Mouse (Mus musculus) erythroblast, embryonic 14.5 days (primary cell): ENCODE measurements at regions not wholly inside any gene's neighbourhood (a gene's known extent, or its start where the extent isn't known, plus 50 kb on each side); places are given as distances from the start of the nearest gene placed in this dataset.
A peak's percentile ranks its signal among the peaks of the same experiment; 100 is the strongest.

ENCODE experiments used
- H3K27me3 ChIP-seq: 2 replicates; pipeline ENCODE4 v1.6.1; 2012; ENCODE audit warnings: inconsistent platforms; ENCODE audit not compliant: control insufficient read depth
- H3K36me3 ChIP-seq: 2 replicates; pipeline ENCODE4 v1.6.1; 2012; ENCODE audit warnings: mild to moderate bottlenecking, inconsistent platforms; ENCODE audit not compliant: control insufficient read depth
- H3K4me1 ChIP-seq: 2 replicates; pipeline ENCODE4 v1.6.1; 2012; ENCODE audit warnings: inconsistent platforms; ENCODE audit not compliant: control insufficient read depth
- H3K4me3 ChIP-seq: replicated peaks from 2 replicates; pipeline ENCODE3; 2012; ENCODE audit warnings: moderate library complexity, mild to moderate bottlenecking, inconsistent platforms
- H3K9me3 ChIP-seq: 2 replicates; pipeline ENCODE4 v1.6.1; 2012; ENCODE audit warnings: low read length, inconsistent platforms, mixed read lengths; ENCODE audit not compliant: control insufficient read depth
- GATA1 ChIP-seq: IDR thresholded peaks from 2 replicates; pipeline ENCODE4 v1.6.1; 2012; ENCODE audit warnings: low read length, inconsistent platforms, mixed read lengths
- TAL1 ChIP-seq: IDR thresholded peaks from 3 replicates; pipeline ENCODE4 v1.6.1; 2012; ENCODE audit warnings: low read length, inconsistent platforms, mixed read lengths

DNA sequence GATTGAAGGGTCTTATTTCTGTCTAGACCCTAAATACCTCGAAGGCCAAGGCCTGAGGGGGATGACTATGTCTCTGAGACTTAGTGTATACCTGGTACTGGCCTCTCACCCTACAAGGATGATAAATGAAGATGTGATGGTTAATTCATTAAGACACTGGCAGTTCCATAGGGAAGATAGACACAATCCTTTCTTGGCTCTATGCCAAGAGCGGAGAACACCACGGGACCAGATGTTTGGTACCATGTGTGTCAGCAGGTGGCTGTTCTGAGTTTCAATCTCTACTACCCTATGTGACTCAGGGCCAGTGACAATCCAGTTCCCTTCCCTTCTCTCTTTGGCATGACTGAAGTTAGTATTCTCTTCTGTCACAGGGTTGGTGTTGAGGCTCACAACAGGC is 1185.2 kb upstream of the A1bg start:
- Histone ChIP-seq H3K4me1 (peaks cover 55% of the 10 kb centered on the region), H3K27me3 (no peaks in the 10 kb centered on the region), H3K36me3 (peaks cover 19% of the 10 kb centered on the region), H3K9me3 (no peaks in the 10 kb centered on the region), H3K4me3 (no peak overlapping the region)
- no peak for TF ChIP-seq GATA1
- no peak for TF ChIP-seq TAL1

DNA sequence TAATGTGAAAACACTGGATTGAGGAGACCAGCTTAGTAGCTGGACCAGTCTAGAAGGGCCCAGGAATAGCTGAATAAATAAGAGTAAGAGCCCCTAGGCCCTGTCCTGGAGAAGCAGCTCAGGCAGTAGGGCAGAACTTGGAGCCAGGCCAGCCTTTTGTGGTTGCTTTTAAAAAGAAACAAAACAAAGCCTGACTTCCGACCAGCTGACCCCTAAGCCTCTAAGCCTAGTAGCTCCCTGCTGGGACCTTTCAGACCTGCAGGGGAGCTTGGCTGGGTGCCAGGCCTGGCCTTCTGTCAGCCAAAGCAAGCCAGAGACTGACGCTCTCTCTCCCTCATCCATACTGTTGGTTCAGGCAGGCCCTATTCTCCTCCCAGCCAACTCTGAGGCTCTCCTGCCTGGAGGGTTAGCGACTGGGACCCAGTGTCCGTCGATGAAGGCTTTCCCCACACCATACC is 1183.7 kb upstream of the A1bg start:
- Histone ChIP-seq H3K4me1 (peaks cover 42% of the 10 kb centered on the region), H3K27me3 (no peaks in the 10 kb centered on the region), H3K9me3 (peaks cover 7% of the 10 kb centered on the region), H3K4me3 (no peak overlapping the region), H3K36me3 (peaks cover 29% of the 10 kb centered on the region)
- TF ChIP-seq GATA1 (no peak), TAL1 (no peak)

DNA sequence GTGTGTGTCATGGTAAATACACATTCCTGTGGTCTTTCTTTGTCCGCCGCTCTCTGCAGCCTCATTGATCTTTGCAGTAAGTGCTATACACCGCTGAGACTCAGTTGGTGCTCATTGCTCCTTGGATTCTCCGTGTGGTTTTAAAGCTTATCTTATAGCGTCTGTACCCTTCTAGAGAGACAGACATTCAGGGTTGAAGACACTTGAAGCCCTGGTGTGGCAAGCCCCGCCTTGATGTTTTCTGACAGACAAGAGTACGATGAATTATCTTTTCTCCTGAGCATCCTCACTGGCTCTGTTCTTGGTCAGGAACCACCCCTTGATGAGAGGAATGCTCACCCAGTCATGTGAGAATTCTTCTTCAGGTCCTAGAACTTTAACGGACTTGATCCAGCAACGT is 1182.7 kb upstream of the A1bg start:
- TF ChIP-seq TAL1 (no peak), GATA1 (no peak)
- Histone ChIP-seq H3K36me3 (peaks cover 24% of the 10 kb centered on the region), H3K4me1 (peaks cover 37% of the 10 kb centered on the region)

DNA sequence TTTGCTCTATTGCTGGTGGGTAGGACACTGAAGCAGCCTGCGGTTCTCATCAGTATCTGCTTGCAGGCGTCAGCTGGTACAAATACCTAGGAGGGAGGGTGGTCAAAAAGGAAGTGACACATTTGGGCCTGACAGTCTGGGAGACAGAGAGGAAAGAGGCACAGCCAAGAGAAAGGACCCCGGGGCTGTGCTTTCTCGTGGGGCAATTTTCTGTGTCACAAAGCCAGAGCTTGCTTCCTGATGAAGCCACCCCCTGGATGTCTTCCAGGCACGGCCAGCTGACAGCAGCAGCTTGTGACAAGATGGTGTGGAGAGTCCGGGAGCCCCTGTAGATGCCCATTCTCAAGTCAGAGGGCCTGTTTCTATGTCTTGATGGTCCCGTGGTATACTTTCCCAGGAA is 1181.8 kb upstream of the A1bg start:
- Histone ChIP-seq H3K9me3 (peaks cover 7% of the 10 kb centered on the region), H3K36me3 (peaks cover 24% of the 10 kb centered on the region), H3K4me1 (peaks cover 41% of the 10 kb centered on the region), H3K4me3 (no peak overlapping the region), H3K27me3 (no peaks in the 10 kb centered on the region)
- TF ChIP-seq TAL1, result no peak
- no peak for TF ChIP-seq GATA1

More for the DNA sequence above, 1182.7 kb upstream of the A1bg start:
- Histone ChIP-seq H3K27me3 (no peaks in the 10 kb centered on the region), H3K9me3 (peaks cover 7% of the 10 kb centered on the region), H3K4me3 (no peak overlapping the region)

DNA sequence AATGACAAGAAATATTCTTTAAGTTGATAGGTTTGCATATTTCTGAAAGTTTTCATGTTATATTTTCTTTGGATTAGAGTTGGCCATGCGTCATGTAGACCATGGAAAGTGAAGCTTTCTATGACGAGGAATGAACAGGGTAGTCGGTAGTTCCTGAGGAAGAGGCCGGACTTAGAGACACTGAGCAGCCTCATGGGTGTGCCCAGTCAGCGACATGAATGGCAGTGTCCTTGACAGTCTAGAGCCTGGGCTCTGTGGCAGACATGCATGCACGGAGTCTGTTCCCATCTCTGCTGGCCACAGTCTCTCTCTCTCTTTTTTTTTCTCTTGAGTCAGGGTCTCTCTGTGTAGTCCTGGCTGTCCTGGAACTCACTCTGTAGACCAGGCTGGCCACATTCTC is 1176.9 kb upstream of the A1bg start:
- Histone ChIP-seq H3K4me1 (peaks cover 44% of the 10 kb centered on the region), H3K36me3 (peaks cover 11% of the 10 kb centered on the region), H3K27me3 (no peaks in the 10 kb centered on the region), H3K4me3 (no peak overlapping the region), H3K9me3 (peaks cover 7% of the 10 kb centered on the region)
- TF ChIP-seq GATA1 (no peak), TAL1 (no peak)

DNA sequence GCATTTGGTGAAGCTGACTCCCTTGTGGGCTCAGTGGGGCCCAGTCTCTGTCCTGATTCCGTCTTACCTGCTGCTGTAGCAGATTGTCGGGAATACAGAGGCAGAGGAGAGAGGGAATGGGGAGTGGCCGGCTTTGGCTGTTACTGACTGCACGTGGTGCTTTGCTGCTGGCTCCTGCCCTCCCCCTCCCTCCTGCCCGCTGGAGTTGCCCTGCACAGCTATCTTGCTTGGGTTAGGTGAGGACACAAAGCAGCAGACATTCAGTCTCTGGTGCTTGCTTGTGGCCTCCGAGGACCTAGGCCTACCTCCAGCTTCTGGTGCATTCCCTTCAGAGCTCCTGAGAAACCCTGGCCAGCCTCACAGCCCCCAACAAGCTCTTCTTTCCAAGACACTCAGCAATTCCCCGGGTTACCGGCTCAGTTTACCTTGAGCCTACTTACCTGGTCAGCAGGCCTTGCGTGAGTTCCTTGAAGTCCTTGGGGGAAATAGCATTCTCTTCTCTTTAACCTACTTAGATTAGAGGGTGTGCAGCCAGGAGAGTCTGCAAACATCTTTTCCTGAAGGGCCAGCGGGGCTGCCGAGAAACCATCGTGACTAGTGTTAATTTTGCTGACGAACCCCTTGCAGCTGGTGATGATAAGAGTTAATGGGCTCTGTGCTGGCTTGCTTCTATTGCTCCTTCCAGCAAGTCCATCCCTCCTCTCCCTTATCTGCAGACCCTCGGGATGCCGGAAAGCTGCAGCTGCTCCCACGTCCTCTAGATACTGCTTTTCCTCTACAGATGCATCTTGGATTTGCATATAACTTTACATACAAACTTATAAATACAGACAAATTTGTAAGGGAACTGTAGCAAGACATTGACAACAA is 1176.2 kb upstream of the A1bg start:
- H3K27me3 ChIP-seq, result no peaks in the 10 kb centered on the region
- peaks cover 7% of the 10 kb centered on the region for H3K9me3 ChIP-seq
- H3K36me3 ChIP-seq, result peaks cover 11% of the 10 kb centered on the region
- peaks cover 37% of the 10 kb centered on the region for H3K4me1 ChIP-seq
- TF ChIP-seq GATA1 (peak; percentile 27; the same call in 1 of the 2 replicates), TAL1 (peak; percentile 34; the same call in 1 of the 3 replicates)
- H3K4me3 ChIP-seq, result peak overlapping the region; percentile 33

DNA sequence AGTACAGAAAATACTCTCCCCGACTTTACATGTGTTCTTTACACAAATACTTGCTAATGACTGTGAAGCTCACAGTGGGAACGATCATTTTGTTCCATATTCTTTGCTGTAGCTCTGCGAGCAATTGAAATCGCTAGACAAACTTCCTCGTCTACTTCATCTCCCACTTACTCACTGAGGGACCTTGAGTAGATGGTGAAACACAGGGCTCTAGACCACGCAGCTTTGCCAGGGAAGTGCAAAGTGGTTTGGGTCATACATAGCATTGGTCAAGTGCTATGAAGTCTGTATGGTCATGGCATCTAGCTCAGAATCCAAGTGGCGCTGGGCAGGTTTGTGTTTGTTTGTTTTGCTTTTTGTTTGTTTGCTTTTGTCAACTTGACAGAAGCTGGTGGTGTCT is 1174.0 kb upstream of the A1bg start:
- no peaks in the 10 kb centered on the region for H3K9me3 ChIP-seq
- peaks cover 45% of the 10 kb centered on the region for H3K4me1 ChIP-seq
- no peaks in the 10 kb centered on the region for H3K27me3 ChIP-seq
- H3K36me3 ChIP-seq, result peaks cover under 1% of the 10 kb centered on the region
- no peak overlapping the region for H3K4me3 ChIP-seq
- TF ChIP-seq TAL1 (no peak), GATA1 (no peak)

DNA sequence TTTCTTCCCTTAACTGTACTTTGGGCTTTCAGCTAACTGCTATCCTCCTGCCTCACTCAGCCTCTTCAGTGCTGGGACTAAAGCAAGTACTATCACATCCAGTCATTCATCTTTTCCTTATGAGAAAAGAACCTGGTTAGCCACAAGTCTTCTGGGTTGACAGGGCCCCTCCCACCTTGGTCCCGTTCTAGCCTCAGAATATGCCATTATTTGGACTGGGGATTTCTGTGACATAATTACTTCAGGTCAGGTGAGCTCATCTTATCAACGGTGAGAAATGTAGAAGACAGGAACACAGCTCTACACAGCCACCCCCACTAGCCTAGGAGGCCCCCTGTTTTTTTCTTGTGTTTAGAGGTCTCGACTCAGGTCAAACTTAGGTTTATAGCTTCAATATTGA is 1172.4 kb upstream of the A1bg start:
- Histone ChIP-seq H3K27me3 (no peaks in the 10 kb centered on the region), H3K4me1 (peaks cover 54% of the 10 kb centered on the region), H3K36me3 (no peaks in the 10 kb centered on the region; the same call in none of the 2 replicates), H3K4me3 (no peak overlapping the region), H3K9me3 (no peaks in the 10 kb centered on the region)
- TF ChIP-seq TAL1 (no peak), GATA1 (no peak)

DNA sequence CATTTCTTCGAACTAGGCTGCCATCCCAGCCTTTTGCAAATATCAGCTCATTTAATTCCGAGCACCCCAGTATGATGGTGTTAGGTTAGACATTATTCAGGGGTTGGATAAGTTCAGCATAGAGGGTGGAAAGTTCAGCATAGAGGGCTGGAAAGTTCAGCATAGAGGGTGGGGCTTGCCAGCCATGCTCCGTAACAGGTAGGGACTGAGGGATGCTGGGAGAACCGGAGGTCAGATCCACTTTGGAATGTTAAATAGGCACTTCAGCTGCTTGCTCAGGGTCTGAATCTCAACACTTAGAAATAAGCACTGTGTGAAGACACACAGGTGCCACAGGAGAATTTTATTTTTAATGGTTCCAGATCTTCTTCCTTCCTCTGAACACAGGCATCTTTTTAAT is 1170.9 kb upstream of the A1bg start:
- TF ChIP-seq TAL1 (no peak), GATA1 (no peak)
- Histone ChIP-seq H3K4me3 (no peak overlapping the region), H3K36me3 (no peaks in the 10 kb centered on the region; the same call in none of the 2 replicates), H3K4me1 (peaks cover 43% of the 10 kb centered on the region), H3K27me3 (no peaks in the 10 kb centered on the region), H3K9me3 (no peaks in the 10 kb centered on the region)
